Mouse (Mus musculus) stomach, postnatal 0 days (tissue): ENCODE results near the gene Rnf126. TPM values are rescaled to one million over a fixed set of nuclear protein-coding genes. Genes with fewer than 3 reads are reported as not detected.

Experiments
- ATAC-seq: fragments of 200-750 bp; cut with Nextera tagmentation; 2 replicates; pipeline ENCODE4 v1.8.0; 2017; ENCODE audit not compliant: low FRiP score, low TSS enrichment
- DNase-seq: peaks from one replicate; pipeline ENCODE4 v3.0.0-alpha.2; 2016; ENCODE audit warnings: low spot score
- H3K27ac ChIP-seq: fragments of 300-500 bp; sonication (generic); replicated peaks from 2 replicates; pipeline ENCODE4 v1.5.1; 2014; ENCODE audit warnings: mild to moderate bottlenecking, control low read depth
- H3K27me3 ChIP-seq: fragments of 300-500 bp; sonication (generic); 2 replicates; pipeline ENCODE4 v1.6.1; 2014; ENCODE audit warnings: low read length; ENCODE audit not compliant: control insufficient read depth, insufficient read depth
- H3K36me3 ChIP-seq: fragments of 300-500 bp; sonication (generic); 2 replicates; pipeline ENCODE4 v1.6.1; 2014; ENCODE audit warnings: low read length, mixed read lengths; ENCODE audit not compliant: control insufficient read depth, insufficient read depth
- H3K4me1 ChIP-seq: fragments of 300-500 bp; sonication (generic); replicated peaks from 2 replicates; pipeline ENCODE4 v1.6.1; 2014; ENCODE audit warnings: antibody characterized with exemption; ENCODE audit not compliant: control insufficient read depth, insufficient read depth
- H3K4me2 ChIP-seq: fragments of 300-500 bp; sonication (generic); replicated peaks from 2 replicates; pipeline ENCODE4 v1.6.1; 2014; ENCODE audit warnings: low read depth, mild to moderate bottlenecking, control low read depth, moderate library complexity
- H3K4me3 ChIP-seq: fragments of 300-500 bp; sonication (generic); 2 replicates; pipeline ENCODE4 v1.5.1; 2014; ENCODE audit warnings: low read depth, low read length, control low read depth
- H3K9ac ChIP-seq: fragments of 300-500 bp; sonication (generic); 2 replicates; pipeline ENCODE4 v1.6.1; 2014; ENCODE audit warnings: mild to moderate bottlenecking, low read length, control low read depth, mixed read lengths
- H3K9me3 ChIP-seq: fragments of 300-500 bp; sonication (generic); 2 replicates; pipeline ENCODE4 v1.6.1; 2016; ENCODE audit warnings: low read length; ENCODE audit not compliant: control insufficient read depth
- CTCF ChIP-seq: IDR thresholded peaks from 2 replicates; pipeline ENCODE4 v1.5.1; 2016; ENCODE audit warnings: antibody characterized with exemption, low read depth, mild to moderate bottlenecking, moderate library complexity
- EP300 ChIP-seq: optimal IDR thresholded peaks from 2 replicates; pipeline ENCODE3; 2016; ENCODE audit warnings: antibody characterized with exemption
- WGBS: fragments of 180-500 bp; shearing (Covaris S2); extraction: QIAGEN DNeasy Blood & Tissue Kit; methylation state at CpG from one replicate; pipeline ENCODE4 v1.1.7; 2014; 5-methylcytosine and 5-hydroxymethylcytosine counted together
- polyA plus RNA-seq: library from polyadenylated mRNA; unstranded; fragments of >200 nt; fragmentation: Nextera tagmentation; extraction: Ambion mirVana; gene quantifications from 2 replicates; pipeline ENCODE4 v1.2.1, GENCODE M21; 2015

Rnf126 gene
- polyA plus RNA-seq, 1 experiment from 2014 or later: 60.0 TPM

GRCm38 (mm10) chr10:79774486-79775279 is 7.9 kb upstream of the Rnf126 start:
- Histone ChIP-seq H3K27ac (no peak overlapping the region), H3K36me3 (no peaks in the 10 kb centered on the region), H3K9me3 (no peaks in the 10 kb centered on the region), H3K27me3 (no peaks in the 10 kb centered on the region), H3K4me2 (no peak overlapping the region), H3K4me3 (no peak overlapping the region), H3K4me1 (0 out of 2 replicates have a peak, but pooled peaks cover 2% of the 10 kb centered on the region), H3K9ac (no peak overlapping the region)
- TF ChIP-seq EP300: no peak
- peak; percentile 51 for TF ChIP-seq CTCF
- 63% methylated on average over 5 of the region's 5 CpGs for WGBS
- ATAC-seq (no peak), DNase-seq (no peak)

GRCm38 (mm10) chr10:79773208-79773607 is 6.5 kb upstream of the Rnf126 start:
- Histone ChIP-seq H3K27me3 (no peaks in the 10 kb centered on the region), H3K4me2 (no peak overlapping the region), H3K36me3 (no peaks in the 10 kb centered on the region), H3K27ac (no peak overlapping the region), H3K9me3 (no peaks in the 10 kb centered on the region), H3K4me1 (peaks cover under 1% of the 10 kb centered on the region; the same call in 1 of the 2 replicates), H3K4me3 (no peak overlapping the region), H3K9ac (no peak overlapping the region)
- 89% methylated on average over 2 of the region's 2 CpGs for WGBS
- TF ChIP-seq CTCF (no peak), EP300 (no peak)
- ATAC-seq: no peak
- DNase-seq: no peak

- Histone ChIP-seq H3K4me2 (no peak overlapping the region), H3K36me3 (no peaks in the 10 kb centered on the region), H3K27me3 (no peaks in the 10 kb centered on the region), H3K9me3 (no peaks in the 10 kb centered on the region), H3K4me1 (no peaks in the 10 kb centered on the region; the same call in 1 of the 2 replicates), H3K27ac (no peak overlapping the region), H3K9ac (no peak overlapping the region), H3K4me3 (no peak overlapping the region)
- no peak for DNase-seq
- TF ChIP-seq EP300 (no peak), CTCF (peak; percentile 48)
- ATAC-seq: no peak
- 91% methylated on average over 3 of the region's 3 CpGs for WGBS
Observed at GRCm38 (mm10) chr10:79772320-79772719, 5.6 kb upstream of the Rnf126 start.

GRCm38 (mm10) chr10:79769329-79769728 is 2.6 kb upstream of the Rnf126 start:
- H3K27me3 ChIP-seq: no peaks in the 10 kb centered on the region
- TF ChIP-seq EP300 (no peak), CTCF (no peak)
- no peak overlapping the region for H3K4me2 ChIP-seq
- ATAC-seq (no peak), DNase-seq (no peak)
- no peaks in the 10 kb centered on the region for H3K9me3 ChIP-seq
- H3K4me3 ChIP-seq: no peak overlapping the region
- no peak overlapping the region for H3K9ac ChIP-seq
- WGBS: 28% methylated on average over 4 of the region's 4 CpGs
- no peak overlapping the region for H3K27ac ChIP-seq
- no peaks in the 10 kb centered on the region for H3K36me3 ChIP-seq
- H3K4me1 ChIP-seq: peaks cover 8% of the 10 kb centered on the region

- Histone ChIP-seq H3K27me3 (no peaks in the 10 kb centered on the region), H3K4me1 (peaks cover 8% of the 10 kb centered on the region), H3K4me3 (no peak overlapping the region), H3K9ac (no peak overlapping the region), H3K9me3 (no peaks in the 10 kb centered on the region), H3K36me3 (no peaks in the 10 kb centered on the region), H3K4me2 (peak overlapping the region; percentile 74; the same call in 1 of the 2 replicates), H3K27ac (no peak overlapping the region)
- DNase-seq (peak; percentile 84), ATAC-seq (no peak)
- TF ChIP-seq CTCF (peak; percentile 98), EP300 (no peak)
- 1% methylated on average over 5 of the region's 5 CpGs for WGBS
Observed at GRCm38 (mm10) chr10:79768400-79768799, 1.6 kb upstream of the Rnf126 start.
